Mouse (Mus musculus): ENCODE results near the gene Apoc4.

Apoc4 gene

GRCm38 (mm10) chr7:19698907-19699826 lies 17.9 kb upstream of the Apoc4 start, which contains the start of gene Apoe:
Apoe (minus strand) TSS chr7:19699188.
- DNase-seq = peak; percentile 74

GRCm38 (mm10) chr7:19697949-19698906 lies 16.9 kb upstream of the Apoc4 start:
- peak; percentile 73 for DNase-seq

GRCm38 (mm10) chr7:19696336-19696873 lies 15.1 kb upstream of the Apoc4 start:
- no peak for DNase-seq

GRCm38 (mm10) chr7:19695881-19696280 lies 14.6 kb upstream of the Apoc4 start:
- DNase-seq = no peak

GRCm38 (mm10) chr7:19695213-19695594 lies 13.9 kb upstream of the Apoc4 start:
- DNase-seq = no peak

DNA sequence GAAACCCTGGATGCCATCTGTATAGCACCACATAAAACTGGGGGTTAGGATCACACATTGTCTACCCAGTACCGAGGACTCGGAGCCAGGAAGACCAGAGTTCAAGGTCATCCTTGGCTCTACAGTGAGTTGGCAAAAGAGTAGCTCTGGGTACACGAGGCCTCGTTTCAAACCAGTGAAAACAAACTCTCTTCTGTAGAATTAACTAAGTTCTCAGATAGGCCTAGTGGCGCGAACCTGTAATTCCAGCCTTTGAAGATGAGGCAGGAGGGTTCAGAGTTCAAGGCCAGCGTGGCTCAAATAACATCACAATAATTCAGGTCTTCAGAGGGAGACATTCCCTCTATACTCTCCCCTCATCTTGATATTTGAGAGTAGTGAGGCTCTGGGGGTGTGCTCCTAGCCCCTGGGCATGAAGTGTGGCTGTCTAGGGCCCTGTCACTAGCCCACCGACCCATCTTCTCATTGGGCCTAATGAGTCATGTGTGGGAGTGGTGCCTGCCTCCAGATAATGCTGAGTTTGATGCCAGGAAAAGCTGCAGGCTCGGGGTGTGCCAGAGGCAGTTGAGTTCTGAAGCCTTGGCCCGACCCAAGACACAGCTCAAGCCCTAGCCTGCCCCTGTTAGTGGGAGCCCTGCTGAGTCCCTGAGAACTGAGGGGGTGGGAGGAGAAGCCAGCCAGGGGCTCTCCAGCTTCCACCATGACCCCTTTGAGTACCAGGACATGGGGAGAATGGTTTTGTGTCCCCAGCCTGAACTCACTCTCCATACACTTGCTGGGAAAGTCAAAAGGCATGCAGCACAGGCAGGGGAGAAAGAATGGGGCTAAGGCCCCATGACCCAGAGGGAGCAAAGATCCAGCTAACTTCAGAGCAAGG lies 13.3 kb upstream of the Apoc4 start:
- no peak for DNase-seq

DNA sequence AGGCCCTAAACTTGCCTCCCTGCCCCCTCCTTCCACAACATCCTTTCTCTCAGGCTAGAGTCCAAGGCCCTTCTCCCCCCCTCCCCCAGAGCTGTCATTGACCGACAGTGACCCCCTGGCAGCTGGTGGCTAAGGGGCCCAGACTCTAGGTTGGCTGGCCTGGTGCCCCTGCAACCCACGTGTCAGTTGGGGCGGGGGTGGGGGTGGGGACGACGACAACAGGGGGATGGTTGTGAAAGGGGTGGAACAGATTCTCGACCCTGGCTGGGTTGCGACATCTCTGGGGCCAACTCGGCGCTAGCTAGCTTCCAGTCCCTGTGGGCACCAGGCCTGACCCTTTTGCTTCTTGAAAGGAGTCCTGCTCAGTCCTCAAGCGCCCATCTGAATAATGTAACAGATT lies 12.1 kb upstream of the Apoc4 start:
- DNase-seq = peak; percentile 37

GRCm38 (mm10) chr7:19691873-19692865 lies 10.9 kb upstream of the Apoc4 start, which contains the start of gene Apoc1:
Apoc1 (minus strand) TSS chr7:19692660.
- no peak for DNase-seq

- DNase-seq = no peak
Measured at GRCm38 (mm10) chr7:19691434-19691833, 10.2 kb upstream of the Apoc4 start.

GRCm38 (mm10) chr7:19690845-19691244 lies 9.6 kb upstream of the Apoc4 start:
- DNase-seq = no peak

DNA sequence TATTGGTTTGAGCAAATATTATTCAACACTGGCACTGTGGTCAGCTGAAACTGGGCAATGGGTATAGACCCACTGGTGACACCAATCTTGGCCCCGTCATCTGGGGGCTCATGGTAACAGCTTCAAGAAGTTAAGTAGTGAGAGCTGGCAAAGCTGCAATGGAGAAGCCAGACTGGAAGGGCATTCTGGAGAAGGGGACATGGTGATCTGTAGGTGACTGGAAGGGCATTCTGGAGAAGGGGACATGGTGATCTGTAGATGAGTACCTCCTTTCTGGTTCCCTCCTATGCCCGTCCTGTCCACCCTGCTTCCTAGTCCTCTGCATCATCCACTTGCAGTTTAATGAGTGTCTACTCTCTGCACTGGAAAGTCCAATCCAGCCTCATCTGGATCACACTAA lies 7.3 kb upstream of the Apoc4 start:
- no peak for DNase-seq

GRCm38 (mm10) chr7:19688101-19688500 lies 6.8 kb upstream of the Apoc4 start:
- no peak for DNase-seq

DNA sequence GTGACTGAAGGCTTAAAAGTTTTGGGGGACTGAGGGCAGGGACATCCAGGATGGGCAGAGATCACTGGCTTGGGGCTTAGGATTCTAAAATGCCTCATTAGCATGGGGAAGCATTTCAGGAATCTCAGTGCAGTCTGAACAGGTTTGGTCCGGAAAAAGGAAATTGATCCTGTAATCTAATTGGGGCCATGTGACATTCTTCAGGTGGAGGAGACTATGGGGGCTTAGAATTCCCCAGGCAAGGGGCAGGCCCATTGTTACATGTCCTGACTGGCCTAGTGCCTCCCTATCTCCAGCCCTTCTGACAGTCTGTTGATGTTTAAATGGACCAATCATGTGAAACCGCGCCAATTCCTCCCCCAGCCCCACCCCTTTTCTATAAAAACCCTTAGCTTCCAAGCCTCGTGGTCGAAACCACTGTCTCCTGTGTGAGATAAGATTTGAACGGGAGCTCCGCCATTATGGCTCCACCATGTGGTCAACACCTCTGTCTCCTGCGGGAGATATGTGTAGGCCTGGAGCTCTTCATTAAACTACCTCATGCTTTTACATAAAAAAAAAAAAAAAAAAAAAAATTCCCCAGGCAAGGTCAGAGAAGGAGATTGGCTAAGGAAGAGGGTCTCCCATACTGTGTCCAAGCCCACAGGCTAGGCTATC lies 5.8 kb upstream of the Apoc4 start:
- peak; percentile 35 for DNase-seq

DNA sequence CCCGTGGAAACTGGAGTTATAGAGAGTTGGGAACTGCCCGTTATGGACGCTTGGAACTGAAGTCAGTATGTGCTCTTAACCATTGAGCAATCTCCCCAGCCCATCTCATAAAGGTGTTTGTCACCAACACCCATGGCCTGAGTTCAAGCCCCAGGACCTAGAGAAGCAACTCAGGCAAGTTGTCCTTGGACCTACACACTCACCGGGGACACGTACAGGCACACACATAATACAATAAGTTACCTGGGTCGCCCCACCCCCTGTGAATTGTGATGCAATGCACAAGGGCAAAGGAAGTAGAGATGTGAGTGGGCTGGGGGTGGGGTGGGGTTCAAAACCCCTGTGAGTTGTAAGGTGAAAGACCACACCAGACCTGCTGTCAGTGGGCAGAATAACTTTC lies 5.2 kb upstream of the Apoc4 start:
- DNase-seq = no peak

DNA sequence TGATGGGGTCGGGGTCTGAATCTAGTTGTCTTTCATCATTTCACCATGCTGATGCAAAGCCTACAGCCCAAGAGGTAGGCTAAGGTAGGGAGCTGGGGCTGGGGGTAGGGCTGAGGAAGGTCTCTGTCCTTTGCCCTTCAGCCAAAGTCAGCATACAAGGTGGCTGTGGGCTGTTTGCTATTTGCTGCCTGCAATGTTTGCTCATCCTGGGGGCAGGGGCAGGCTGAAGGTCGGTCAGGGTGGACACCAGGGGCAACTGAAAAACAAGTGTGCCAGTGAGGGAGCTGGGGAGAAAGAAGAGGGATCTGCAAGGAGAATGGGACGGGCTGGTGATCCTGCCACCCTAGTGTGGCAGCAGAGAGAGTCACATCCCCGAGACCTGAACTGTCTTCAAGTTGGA lies 4.1 kb upstream of the Apoc4 start:
- no peak for DNase-seq

- no peak for DNase-seq
Measured at GRCm38 (mm10) chr7:19683771-19684201, 2.5 kb upstream of the Apoc4 start.

GRCm38 (mm10) chr7:19682979-19683378 lies 1.7 kb upstream of the Apoc4 start:
- DNase-seq = no peak

- DNase-seq = no peak
Measured at GRCm38 (mm10) chr7:19680702-19681101, 577 bp downstream of the Apoc4 start.

- DNase-seq = no peak
Measured at GRCm38 (mm10) chr7:19678901-19679300, 2.4 kb downstream of the Apoc4 start.

DNA sequence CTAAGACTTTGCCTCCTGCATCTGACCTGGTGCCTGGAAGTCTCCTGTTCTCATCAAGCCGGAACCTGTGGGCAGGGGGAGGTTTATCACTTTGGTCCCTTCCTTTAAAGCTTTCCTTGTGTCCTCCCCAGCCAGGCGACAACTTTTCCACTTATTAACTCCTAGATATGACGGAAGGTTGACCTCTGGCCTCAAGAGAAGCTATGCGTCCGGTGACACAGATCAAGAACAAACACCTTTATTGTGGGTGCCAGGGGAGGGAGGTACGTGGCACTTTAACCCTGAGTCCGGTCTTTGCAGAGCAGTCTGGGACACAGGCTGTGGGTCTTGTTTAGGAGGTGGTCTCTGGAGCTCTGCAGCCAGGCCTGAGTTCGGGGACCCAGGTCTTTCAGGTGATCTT lies 3.4 kb downstream of the Apoc4 start, which contains the start of gene Apoc2:
Gene Apoc2 (minus strand): TSS at position 70 of the 400 bp plus-strand sequence.
- no peak for DNase-seq
